Mouse (Mus musculus) left cerebral cortex, adult 9 months (tissue): Measurements from ENCODE around the gene Rhoj.
A peak's percentile ranks its signal among the peaks of the same experiment; 100 is the strongest.
"Not testable (repeated sequence)": the region's sequence is repeated elsewhere in the genome, so short reads cannot be mapped to it uniquely, and the experiment has no call there.

Experiments used
- DNase-seq, 2 experiments: peaks; one replicate each; pipeline ENCODE4 v3.0.0; 2022; ENCODE audit warnings: low spot score in 2 of 2

Gene Rhoj

DNA sequence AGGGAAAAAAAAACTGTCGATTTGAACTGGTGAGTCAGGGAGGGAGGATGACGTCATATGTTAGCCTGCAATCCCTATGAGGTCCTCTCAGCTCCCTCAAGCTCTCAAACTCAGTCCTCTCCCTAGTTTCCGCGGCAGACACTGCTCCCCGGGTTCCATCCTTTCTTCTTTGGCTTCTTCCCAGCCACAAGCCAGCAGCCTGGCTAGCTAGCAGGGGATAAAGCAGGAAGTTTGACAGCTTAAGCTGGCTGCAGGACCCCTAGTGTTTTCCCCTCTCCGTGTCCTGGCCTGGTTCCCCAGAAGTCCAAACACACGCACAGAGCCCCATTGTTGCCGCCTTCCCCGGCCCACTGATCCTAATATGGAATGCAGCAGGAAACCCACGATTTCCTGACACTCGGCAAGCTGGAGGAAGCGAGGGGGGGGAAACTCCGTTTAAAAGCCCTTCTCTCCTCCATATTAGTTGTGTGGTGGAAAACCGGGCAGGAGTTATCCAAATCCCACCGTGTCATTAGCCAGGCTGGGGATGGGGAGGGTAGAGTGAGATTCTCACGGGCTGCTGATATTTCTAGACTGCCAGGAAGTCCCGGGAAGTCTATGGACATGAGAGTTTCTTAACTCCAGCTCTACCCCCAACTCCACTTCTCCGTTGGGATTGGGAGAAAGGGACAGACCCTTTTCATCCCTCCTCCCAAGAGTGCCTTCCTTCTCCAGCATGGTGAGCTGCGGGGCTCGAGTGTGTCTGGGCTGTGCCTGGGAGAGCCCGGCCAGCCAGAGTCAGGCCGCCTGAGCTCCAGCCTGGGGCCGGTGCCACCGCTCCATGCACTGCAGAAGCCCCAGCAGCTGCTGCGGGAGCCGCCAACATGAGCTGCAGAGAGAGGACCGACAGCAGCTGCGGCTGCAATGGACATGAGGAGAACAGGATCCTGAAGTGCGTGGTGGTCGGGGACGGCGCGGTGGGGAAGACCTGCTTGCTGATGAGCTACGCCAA lies at the start of gene Rhoj:
TSS of gene Rhoj (plus strand) at position 362 of the 991 bp plus-strand sequence.
- DNase-seq: peak in 1 of 2 experiments; percentile 52

DNA sequence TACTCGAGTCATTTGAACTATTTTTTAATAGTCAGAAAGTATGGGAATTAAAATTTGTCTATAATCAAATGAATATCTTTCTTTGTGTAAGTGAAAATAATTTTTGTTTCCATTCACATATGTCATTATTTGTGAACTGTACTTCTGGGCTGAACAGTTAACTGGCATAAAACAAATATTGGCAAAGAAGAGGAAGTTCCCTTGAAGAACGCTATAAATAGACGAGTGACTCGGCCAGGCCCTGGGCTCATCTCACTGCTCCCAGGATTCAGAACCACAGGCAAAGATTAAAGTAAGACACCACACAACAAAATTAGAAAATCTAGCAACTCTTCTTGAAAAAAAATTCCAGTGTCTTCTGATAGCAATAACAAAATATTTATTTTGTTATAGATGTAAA lies 36.4 kb upstream of the Rhoj start:
- DNase-seq: no peak

DNA sequence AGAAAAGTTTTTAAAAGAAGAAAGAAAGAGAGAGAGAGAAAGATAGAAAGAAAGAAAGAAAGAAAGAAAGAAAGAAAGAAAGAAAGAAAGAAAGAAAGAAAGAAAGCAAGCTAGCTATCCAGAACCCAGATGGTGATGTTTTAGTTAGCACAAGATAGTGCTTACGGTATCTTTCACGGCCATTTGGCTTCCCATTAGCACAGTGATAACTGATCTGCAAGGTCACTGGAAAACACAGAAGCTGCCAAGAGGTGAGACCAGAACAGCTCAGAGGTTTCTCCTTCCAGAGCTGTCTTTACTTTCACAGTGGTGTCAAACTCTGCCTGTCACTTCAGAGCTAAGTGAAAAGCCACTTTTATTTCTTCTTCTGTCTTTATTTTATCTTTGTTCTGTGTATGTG lies 32.4 kb upstream of the Rhoj start:
- DNase-seq: no peak

DNA sequence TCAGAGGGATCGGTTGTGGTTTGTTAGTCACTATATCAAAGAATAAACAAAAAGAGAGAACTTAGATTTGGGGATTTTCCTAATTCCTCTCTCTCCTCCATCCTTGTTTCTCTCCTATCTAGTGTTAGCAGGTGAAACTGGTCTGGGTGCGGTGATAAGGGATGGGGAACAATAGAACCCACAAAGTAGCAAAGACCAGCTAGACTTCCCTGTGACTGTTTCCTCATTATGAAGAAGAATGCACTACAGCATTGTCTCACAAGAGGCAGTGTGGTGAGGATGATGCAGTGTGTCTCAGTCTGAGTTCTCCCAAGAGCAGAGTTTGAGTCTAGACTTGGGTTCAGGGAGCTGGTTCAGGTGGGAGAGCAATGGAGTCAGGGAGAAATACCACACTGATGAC lies 30.7 kb upstream of the Rhoj start:
- DNase-seq: no peak

DNA sequence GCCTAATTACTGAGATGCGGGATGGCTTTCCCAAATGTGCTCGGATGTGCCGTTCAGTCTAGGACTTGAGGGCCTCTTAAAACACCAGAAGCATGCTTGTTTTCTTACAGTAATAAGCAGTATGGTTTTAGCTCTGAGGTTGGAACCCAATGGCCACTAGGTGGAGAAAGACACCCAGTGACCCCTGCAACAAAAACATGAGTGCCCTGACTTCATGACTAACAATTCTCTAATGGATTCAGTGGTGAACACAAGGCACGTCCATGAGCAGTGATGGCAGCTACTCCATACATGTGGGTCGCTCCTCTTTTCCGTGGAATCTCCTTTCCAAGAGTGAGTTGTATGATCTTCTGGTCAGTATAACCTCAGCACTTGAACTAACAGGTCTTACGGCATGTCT lies 27.6 kb upstream of the Rhoj start:
- peak in 1 of 2 experiments; percentile 6 for DNase-seq

DNA sequence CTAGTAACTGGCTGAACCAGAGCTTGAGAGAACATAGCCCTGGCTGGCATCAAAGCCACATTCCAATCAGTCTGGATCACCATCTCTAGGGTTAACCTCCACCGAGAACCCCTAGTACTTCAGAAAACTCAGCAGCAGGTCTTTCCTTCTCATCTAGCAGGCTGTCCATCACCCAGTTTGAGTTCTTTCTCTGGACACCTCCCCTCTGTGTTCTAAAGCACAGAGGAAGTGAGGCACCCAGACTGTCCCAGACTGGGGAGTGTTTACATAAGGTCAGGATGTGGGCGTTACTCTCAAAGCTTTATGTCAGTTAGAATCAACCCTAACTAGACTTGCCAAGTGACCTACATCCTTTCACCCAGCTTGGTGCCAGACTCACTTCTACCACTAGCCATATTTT lies 24.9 kb upstream of the Rhoj start:
- DNase-seq: no peak

DNA sequence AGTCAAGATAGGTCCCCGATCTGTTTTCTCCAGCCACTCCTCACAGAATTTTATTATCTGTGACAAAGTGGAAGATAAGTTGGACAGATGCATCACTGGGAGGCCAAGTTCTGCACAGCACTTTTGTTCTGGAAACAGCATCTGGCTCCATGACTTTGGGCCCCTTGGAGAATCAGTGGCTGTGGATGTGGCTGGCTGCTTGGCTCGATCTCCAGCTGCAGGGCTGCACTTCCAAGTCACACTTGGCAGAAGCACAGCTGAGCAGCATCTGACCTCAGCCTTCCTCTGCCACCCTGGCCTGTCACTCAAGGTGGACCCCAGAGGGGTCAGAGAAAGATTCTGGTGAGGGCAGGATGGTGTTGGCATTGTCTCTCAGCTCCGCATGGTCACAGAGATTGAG lies 22.0 kb upstream of the Rhoj start:
- no peak for DNase-seq

DNA sequence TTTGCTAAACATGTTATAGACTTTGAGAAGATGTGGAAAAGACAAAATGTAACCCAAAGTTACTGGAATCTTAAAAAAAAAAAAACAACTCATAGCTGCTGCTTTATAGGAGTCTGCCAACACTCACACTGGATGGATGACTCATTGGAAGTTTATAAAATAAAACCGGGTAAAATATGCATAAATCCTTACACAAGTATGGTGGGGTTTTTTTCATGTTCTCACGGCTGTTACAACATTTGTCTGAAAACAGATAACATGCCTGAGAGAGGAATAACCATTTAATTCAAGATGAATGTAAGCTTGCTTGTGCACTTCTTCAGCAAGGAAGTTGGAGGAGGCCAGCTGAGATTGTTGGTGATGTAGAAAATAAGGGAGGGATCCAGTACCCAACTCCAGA lies 17.6 kb upstream of the Rhoj start:
- DNase-seq: no peak

DNA sequence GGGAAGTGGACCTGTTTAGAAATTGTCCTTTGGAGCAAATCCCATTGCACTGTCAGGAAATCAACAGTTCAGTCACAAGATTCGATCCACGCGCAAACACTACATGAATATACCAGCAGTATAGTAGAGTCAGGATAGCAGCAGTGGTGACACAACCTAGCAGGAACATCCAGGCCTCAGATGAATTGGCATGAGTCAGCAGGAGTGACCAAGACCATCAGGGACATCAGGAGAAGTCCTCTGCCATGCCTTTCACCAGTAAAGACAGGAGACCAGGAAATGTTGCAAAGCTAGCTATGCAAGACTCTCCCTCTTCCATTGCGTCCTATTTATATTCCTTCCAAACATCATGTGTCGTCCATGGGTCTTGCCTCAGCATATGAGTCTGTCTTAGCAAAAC lies 16.6 kb upstream of the Rhoj start:
- DNase-seq: no peak

DNA sequence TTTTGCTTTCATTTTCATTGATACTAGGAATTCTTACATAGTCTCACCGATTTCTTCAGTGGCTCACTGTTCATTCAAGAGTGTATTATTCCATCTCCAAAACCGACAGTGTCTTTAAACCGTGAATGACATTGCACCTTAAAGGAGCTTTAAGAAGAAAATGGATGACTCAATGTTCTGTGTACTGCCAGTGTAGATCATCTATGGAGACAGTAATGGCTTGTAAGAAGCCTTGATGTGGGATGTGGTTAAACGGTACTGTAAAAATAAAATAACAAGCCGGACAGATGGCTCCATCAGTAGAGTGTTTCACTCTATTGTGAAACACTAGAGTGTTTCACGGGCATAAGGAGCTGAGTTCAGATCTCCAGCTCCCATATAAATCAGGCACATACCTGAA lies 15.2 kb upstream of the Rhoj start:
- no peak for DNase-seq

DNA sequence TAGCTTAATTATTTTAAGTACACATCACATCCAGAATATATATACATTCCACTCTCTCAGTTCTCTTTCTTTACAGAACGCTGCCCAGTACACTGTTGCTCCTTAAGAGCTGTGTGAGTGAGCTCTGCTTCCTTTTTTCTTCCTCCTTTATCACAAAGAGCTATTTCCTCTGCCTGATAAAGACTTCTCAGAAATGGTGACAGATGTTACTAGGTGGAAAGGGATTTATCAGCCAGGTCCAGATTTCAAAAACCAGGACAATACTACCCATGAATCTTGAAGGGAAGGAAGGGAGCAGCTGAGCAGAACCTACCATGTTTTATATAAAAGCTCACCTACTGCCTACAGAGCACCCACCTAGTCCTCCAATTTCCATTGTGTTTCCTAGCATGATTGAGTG lies 8.3 kb upstream of the Rhoj start:
- no peak for DNase-seq

DNA sequence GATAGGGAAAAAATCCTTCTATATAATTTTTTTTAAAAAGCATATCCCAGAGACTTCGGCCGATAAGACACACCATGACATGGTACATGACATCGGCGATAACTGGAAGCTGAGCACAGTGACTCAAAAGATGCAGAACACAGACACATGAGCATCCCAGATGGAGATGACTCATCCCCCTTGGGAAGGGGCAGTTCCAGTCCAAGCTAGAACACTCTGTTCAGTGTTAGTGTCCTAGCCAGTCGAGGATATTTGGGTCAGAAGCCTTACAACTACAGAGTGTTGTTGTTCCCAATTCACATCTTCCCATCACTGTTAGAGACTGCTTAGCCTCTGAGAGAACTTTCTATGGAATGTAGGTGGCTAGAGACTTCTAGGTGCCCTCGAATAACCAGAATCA lies 4.0 kb upstream of the Rhoj start:
- DNase-seq: peak in 1 of 2 experiments; percentile 23

DNA sequence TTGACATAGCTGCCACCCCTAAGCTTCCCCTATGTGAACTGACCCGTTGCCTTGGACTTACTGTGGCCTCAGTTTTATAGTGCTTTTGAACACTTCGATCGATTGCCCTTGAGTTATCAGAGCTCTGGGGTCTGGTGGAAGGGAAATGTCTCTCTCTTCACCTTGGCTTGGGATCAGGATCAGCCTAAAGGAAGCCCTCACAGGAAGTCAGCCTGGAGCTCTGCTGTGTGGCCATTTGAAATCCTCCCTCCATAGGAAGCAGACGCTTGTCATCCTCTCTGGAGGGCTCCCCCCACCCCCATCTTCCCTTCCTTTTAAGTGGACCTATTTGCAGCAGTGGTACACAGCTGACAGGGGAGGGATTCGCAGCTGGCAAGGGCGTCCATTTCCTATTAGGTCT lies 1.6 kb downstream of the Rhoj start:
- no peak for DNase-seq

DNA sequence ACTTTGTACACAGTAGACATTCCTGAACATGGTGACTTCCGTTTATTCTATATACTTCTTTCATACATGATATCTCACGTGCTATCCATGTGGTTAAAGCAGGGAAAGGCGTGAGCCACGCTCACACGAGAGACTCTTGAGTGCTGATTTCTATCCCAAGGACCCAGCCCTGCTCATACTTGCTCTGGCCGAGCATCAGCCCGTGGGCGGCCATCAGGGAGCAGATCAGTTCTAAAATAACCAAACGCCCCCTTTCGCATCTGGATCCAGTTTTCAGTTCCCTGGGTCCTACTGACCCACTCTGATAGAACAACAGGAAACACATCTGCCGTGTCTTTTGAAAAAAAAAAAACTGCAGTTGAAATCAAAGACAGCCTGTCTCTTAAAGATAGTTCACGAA lies 2.6 kb downstream of the Rhoj start:
- DNase-seq: no peak

DNA sequence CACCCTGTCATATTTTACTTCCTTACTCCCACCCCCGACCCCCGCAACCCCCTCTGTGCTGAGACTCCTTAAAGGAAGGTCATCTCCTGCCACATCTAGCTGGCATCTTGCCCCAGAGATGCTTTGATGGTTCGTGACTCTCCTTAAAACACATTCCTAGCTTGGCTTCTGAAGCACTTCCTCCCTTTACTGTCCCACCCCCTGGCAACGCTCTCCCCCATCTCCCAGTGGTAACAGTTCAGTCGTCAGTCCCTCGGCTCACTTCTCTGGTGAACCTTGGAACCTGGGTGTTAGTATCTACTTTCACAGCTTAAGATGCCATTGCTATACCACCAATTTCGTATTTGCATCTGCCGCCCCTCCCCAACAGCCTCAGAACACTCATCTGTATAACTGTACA lies 3.8 kb downstream of the Rhoj start:
- no peak for DNase-seq

DNA sequence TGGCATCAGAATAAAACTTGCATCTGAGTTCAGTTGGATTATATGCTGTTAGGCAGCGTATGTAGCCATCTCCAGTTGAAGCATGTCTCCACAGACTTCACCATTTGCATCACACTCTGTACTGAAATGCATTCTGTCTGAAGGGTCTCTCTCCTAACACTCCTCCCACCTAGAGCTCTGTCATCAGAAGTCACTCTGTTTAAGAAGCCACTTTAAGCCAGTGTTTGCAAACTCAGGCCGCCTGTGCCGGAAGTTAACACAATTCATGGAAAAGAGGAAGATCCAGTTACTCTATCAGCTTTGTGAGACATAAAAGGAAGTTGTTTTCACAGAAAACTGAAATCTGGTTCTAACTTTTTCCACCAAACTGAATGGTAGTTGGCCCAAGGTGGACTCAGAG lies 5.9 kb downstream of the Rhoj start:
- no peak for DNase-seq

DNA sequence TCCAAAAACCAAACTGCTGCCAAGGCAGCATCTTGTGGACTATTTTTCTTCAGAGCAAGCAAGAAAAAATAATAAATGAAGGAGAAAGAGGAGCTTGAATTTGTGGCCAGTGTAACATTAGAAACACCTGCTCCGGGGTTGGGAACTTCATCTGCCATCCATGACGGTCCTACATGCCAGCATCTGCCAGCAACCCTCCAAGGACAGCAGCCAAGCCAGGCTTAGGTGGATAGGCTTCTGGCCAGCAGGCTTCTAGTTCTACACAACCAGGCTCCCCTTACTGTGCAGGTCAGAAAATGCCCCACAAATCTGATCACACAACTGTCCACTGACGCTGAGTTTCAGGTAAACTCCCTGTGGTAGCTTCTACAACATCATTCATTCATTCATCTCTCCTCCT lies 7.7 kb downstream of the Rhoj start:
- no peak for DNase-seq

DNA sequence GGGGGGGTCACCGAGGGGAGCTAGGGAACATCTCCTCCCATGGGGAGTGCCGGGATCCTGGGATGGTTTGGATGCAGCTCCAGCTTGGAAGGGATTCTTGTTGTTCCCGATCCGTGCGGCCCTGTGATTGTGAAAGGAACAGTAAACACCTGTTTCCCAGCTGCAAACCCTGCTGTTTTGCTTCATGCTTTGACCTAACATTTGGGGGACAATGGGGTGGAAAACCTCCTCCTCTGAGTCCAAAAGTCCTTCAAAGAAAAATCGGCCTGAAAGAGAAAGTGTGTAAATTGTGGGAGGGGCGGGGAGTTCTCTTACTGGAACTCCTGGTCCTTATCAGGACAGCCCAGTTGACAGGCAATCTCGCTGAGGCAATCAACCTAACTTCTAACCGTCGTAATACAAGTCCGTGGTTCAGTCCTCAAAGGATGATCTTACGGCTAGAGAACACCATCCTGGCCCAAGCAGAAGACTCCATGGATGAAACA lies 12.4 kb downstream of the Rhoj start:
- DNase-seq: no peak

DNA sequence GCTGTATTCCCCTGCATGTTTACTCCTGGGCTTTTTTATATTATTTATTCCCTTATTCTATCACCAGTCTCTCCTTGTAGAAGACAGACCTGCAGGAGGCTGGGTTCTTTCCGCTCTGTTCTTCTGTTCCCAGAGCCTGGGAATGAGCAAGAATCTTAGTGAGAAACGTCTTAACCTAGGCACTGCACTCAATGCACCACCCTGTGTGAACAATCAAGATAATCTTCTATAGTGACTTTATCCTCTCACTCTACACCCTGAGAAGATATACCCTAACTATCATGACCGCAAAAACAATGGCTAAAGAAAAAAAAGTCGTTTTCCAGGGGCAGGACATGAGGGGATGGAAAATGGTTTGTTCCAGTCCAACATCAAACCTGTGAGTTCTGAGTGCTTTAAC lies 13.1 kb downstream of the Rhoj start:
- DNase-seq: no peak

DNA sequence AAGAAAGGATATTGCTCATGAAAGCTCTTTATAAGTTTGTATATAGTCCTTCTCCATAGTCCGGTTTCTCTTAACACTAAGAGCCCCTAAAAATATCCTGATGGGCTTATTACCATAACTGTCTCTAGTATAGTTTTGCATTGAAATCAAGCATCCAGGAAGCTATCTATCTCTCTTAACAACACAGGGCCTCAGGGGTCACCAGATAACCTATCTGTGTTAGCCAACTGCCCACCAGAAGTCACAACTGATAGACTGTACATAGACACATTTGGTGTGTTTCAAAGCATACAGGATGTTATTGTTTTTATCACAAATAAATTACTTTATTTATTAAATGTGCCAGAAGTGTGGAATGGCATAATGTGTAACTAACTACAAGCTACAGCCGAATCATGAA lies 21.1 kb downstream of the Rhoj start:
- no peak for DNase-seq

DNA sequence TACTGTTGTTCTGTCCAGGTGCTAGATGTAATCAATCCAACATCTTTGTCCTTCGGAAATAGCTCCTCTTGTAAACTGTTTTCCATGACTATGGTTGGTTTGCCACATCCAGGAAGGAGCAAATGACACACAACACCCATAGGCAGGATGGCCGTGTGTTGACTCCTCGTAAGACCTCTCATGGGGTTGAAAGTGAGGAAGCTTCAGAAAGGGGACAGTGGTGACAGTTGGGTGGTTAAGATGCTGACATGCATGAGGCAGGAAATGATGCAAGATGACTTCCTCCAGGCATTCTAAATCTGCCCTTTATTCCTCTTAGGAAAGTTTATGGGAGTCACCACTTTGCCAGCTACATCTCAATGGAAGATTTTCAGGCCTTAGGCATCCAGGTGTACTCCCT lies 31.8 kb downstream of the Rhoj start:
- no peak for DNase-seq

DNA sequence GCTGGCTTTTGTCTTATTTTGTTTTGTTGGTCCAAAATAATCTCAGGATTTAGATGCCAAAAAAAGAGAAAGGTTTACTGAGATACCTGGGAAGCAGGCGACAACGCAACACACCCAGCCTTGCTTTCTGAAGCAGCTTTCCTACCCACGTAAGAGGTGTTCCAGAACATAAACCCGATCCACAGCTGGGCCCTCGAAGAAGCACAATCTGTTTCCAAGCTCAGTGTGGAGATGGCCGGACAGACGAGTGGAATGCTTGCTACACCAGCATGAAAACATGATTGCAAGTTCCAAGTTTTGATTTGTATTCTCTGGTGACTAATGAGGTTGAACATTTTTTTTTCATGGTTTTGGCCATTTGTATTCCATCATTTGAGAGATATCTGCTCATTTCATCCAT lies 32.2 kb downstream of the Rhoj start:
- no peak for DNase-seq

DNA sequence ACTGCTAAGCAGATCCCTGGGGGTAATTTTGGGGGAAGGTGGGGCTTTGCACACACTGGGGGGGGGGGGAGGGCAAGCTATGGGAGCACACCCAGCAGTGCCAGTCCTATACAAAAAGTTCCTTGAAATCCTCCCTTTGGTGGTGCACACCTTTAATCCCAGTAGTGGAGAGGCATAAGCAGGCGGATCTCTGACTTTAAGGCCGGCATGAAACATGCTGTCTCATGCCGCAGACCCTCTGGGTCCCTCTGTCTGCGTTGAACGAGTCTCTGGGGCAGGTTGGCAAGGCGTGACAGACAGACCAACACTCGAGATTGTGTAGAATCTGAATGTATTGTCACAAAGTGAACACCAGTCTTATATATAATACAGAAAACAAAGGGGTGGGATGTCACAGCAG lies 40.4 kb downstream of the Rhoj start:
- no peak for DNase-seq

DNA sequence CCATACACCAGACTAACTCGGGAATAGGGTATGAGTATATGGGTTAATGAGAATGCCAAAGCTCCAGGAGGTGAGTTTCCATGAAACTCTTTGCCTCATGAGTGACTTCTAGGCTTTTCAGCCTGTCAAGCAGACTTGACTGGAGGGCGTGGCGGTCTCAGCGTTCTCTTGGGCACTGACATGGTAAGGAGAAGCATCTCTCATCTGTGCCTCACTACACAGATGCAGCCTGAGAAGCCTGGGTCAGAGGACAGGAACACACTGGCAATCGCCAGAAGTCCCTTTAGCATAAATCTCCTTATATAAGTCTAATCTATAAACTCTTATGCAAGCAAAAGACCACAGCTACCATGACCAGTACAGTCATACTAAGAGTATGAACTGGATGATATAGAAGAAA lies 41.4 kb downstream of the Rhoj start:
- DNase-seq: not testable (repeated sequence)
